Mouse (Mus musculus): ENCODE measurements around the gene Gng12. TPM values are rescaled to one million over a fixed set of nuclear protein-coding genes. Genes with fewer than 3 reads are reported as not detected.
"Not testable (repeated sequence)": the region's sequence is repeated elsewhere in the genome, so short reads cannot be mapped to it uniquely, and the experiment has no call there.

Gene Gng12
- polyA plus RNA-seq, 1 experiment: 22.9 TPM

DNA sequence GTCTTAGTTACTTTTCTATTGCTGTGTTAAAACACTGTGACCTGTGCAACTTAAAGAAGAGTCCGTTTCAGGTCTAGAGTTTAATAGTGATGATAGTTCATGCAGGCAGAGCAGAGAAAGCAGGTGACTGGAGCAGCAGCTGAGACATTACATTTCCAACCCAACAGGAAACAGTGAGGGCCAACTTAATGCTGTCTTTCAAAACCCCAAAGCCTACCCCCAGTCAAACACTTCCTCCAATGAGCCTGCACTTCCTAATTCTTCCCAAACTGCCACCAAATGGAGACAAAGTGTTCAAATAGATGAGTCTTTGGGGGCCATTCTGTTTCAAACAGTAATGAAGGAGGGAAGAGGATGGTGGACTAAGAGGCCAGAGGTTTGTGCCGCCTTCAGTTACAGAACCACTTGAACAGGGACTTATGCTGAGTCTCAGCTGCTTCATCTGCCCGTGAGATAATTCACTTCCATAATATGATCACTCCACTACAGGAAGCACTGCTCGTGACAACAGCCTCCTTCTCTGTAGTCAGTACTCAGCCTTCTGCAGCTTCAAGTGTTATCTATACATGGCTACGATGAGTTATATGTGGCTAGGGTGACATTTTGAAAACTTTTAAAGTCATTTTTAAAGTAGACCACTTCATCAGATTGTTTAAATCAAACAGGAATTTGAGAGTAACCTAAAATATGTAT lies 55.7 kb downstream of the Gng12 start:
- peaks cover 11% of the 10 kb centered on the region for H3K4me1 ChIP-seq (ENCODE audit: control insufficient read depth, insufficient read depth, low read length)
- TF ChIP-seq CTCF (IDR thresholded peaks at IDR 0.05; ENCODE audit: control insufficient read depth, insufficient read depth, low read length) (no peak), POLR2A (IDR thresholded peaks at IDR 0.05; ENCODE audit: borderline replicate concordance, control insufficient read depth, low read depth, low read length) (no peak)
- peak overlapping the region; percentile 41; the same call in 1 of the 2 replicates for H3K27ac ChIP-seq (ENCODE audit: control insufficient read depth, insufficient read depth, low read depth, low read length, poor library complexity)
- WGBS: 16% methylated on average over 5 of the region's 5 CpGs
- H3K4me3 ChIP-seq (replicated peaks; ENCODE audit: control insufficient read depth, low read depth, low read length): no peak overlapping the region

- no peak overlapping the region for H3K4me3 ChIP-seq (replicated peaks; ENCODE audit: control insufficient read depth, low read depth, low read length)
- H3K4me1 ChIP-seq (ENCODE audit: control insufficient read depth, insufficient read depth, low read length): peaks cover 10% of the 10 kb centered on the region
- H3K27ac ChIP-seq (ENCODE audit: control insufficient read depth, insufficient read depth, low read depth, low read length, poor library complexity): peak overlapping the region; percentile 59
- 4% methylated on average over 11 of the region's 11 CpGs for WGBS
- no peak for TF ChIP-seq CTCF (IDR thresholded peaks at IDR 0.05; ENCODE audit: control insufficient read depth, insufficient read depth, low read length)
- TF ChIP-seq POLR2A (IDR thresholded peaks at IDR 0.05; ENCODE audit: borderline replicate concordance, control insufficient read depth, low read depth, low read length): no peak
Observed at GRCm38 (mm10) chr6:66953951-66954519, 57.8 kb downstream of the Gng12 start.

DNA sequence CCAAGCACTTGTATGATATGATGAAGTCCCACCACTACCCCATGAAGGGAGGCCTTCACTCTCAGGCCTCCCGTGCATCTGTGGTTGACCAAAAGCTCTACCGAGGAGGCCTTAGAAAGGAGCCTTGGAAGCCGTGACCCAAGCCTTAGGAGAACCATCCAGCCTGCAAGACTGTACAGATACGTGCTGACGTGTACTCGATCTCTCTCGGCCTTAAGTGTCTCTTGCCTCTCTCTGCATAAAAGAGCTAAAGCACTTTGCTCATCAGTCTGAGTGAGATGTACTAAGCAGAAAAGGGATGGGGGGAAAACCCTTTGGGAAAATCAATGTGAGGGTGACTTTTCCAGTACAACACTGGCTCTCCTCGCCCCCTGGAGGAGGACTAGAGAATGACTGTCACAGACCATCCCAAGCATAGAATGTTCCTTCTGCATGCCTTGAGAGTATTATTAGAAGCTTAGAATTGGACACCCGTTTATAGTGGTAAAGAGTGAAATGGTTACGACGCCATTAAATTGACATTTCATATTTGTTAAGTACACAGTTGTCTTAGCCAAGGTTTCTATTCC lies 59.0 kb downstream of the Gng12 start:
- TF ChIP-seq CTCF (IDR thresholded peaks at IDR 0.05; ENCODE audit: control insufficient read depth, insufficient read depth, low read length) (peak; percentile 57), POLR2A (IDR thresholded peaks at IDR 0.05; ENCODE audit: borderline replicate concordance, control insufficient read depth, low read depth, low read length) (no peak)
- peaks cover 10% of the 10 kb centered on the region for H3K4me1 ChIP-seq (ENCODE audit: control insufficient read depth, insufficient read depth, low read length)
- H3K27ac ChIP-seq (ENCODE audit: control insufficient read depth, insufficient read depth, low read depth, low read length, poor library complexity): peak overlapping the region; percentile 13; the same call in 1 of the 2 replicates
- H3K4me3 ChIP-seq (replicated peaks; ENCODE audit: control insufficient read depth, low read depth, low read length): no peak overlapping the region
- WGBS: 63% methylated on average over 11 of the region's 11 CpGs

- Histone ChIP-seq H3K4me3 (replicated peaks; ENCODE audit: control insufficient read depth, low read depth, low read length) (no peak overlapping the region), H3K27ac (ENCODE audit: control insufficient read depth, insufficient read depth, low read depth, low read length, poor library complexity) (no peak overlapping the region; the same call in 1 of the 2 replicates), H3K4me1 (ENCODE audit: control insufficient read depth, insufficient read depth, low read length) (peaks cover 7% of the 10 kb centered on the region; the same call in 1 of the 2 replicates)
- TF ChIP-seq POLR2A (IDR thresholded peaks at IDR 0.05; ENCODE audit: borderline replicate concordance, control insufficient read depth, low read depth, low read length): no peak
- no peak for TF ChIP-seq CTCF (IDR thresholded peaks at IDR 0.05; ENCODE audit: control insufficient read depth, insufficient read depth, low read length)
- 53% methylated on average over 5 of the region's 5 CpGs for WGBS
Observed at GRCm38 (mm10) chr6:66958466-66959235, 62.5 kb downstream of the Gng12 start.

GRCm38 (mm10) chr6:66962582-66963043 lies 66.4 kb downstream of the Gng12 start:
- TF ChIP-seq POLR2A (IDR thresholded peaks at IDR 0.05; ENCODE audit: borderline replicate concordance, control insufficient read depth, low read depth, low read length) (no peak), CTCF (IDR thresholded peaks at IDR 0.05; ENCODE audit: control insufficient read depth, insufficient read depth, low read length) (peak; percentile 34; the same call in 1 of the 2 replicates)
- no peak overlapping the region for H3K27ac ChIP-seq (ENCODE audit: control insufficient read depth, insufficient read depth, low read depth, low read length, poor library complexity)
- H3K4me1 ChIP-seq (ENCODE audit: control insufficient read depth, insufficient read depth, low read length): peaks cover 7% of the 10 kb centered on the region
- H3K4me3 ChIP-seq (replicated peaks; ENCODE audit: control insufficient read depth, low read depth, low read length): no peak overlapping the region
- 3% methylated on average over 2 of the region's 2 CpGs for WGBS

GRCm38 (mm10) chr6:66963068-66963467 lies 66.9 kb downstream of the Gng12 start:
- TF ChIP-seq POLR2A (IDR thresholded peaks at IDR 0.05; ENCODE audit: borderline replicate concordance, control insufficient read depth, low read depth, low read length) (no peak), CTCF (IDR thresholded peaks at IDR 0.05; ENCODE audit: control insufficient read depth, insufficient read depth, low read length) (no peak)
- Histone ChIP-seq H3K4me1 (ENCODE audit: control insufficient read depth, insufficient read depth, low read length) (peaks cover 6% of the 10 kb centered on the region), H3K4me3 (replicated peaks; ENCODE audit: control insufficient read depth, low read depth, low read length) (no peak overlapping the region), H3K27ac (ENCODE audit: control insufficient read depth, insufficient read depth, low read depth, low read length, poor library complexity) (no peak overlapping the region)
- 57% methylated on average over 1 of the region's 1 CpGs for WGBS

DNA sequence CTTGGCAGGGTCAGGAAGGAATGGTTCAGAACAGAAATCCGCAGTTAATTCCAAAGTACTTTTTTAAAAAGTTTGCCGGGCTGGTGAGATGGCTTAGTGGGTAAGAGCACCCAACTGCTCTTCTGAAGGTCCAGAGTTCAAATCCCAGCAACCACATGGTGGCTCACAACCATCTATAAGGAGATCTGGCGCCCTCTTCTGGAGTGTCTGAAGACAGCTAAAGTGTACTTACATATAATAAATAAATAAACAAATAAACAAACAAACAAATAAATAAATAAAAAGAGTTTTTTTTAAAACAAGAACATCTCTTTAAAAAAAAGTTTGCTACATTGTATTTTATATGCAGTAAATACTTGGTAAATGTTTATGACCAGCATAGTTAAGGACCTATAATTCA lies 67.5 kb downstream of the Gng12 start:
- WGBS: 84% methylated on average over 3 of the region's 3 CpGs
- not testable (repeated sequence) for H3K4me1 ChIP-seq (ENCODE audit: control insufficient read depth, insufficient read depth, low read length)

GRCm38 (mm10) chr6:66964222-66964621 lies 68.0 kb downstream of the Gng12 start:
- Histone ChIP-seq H3K4me3 (replicated peaks; ENCODE audit: control insufficient read depth, low read depth, low read length) (no peak overlapping the region), H3K27ac (ENCODE audit: control insufficient read depth, insufficient read depth, low read depth, low read length, poor library complexity) (no peak overlapping the region), H3K4me1 (ENCODE audit: control insufficient read depth, insufficient read depth, low read length) (peaks cover 8% of the 10 kb centered on the region)
- TF ChIP-seq POLR2A (IDR thresholded peaks at IDR 0.05; ENCODE audit: borderline replicate concordance, control insufficient read depth, low read depth, low read length) (no peak), CTCF (IDR thresholded peaks at IDR 0.05; ENCODE audit: control insufficient read depth, insufficient read depth, low read length) (no peak)
- WGBS: 48% methylated on average over 4 of the region's 4 CpGs

More for the DNA sequence above, 67.5 kb downstream of the Gng12 start:
- H3K4me3 ChIP-seq (replicated peaks; ENCODE audit: control insufficient read depth, low read depth, low read length); H3K27ac ChIP-seq (ENCODE audit: control insufficient read depth, insufficient read depth, low read depth, low read length, poor library complexity): not testable (repeated sequence)

All from bone marrow, adult 2 months (tissue).